Mouse (Mus musculus) spleen, postnatal 36 days (tissue): Measurements from ENCODE around the gene Card10.

Source experiments
- DNase-seq, 2 experiments: peaks; one replicate each; pipeline ENCODE4 v3.0.0; 2022; ENCODE audit warnings: low spot score in 2 of 2, mixed read lengths in 1 of 2

Gene Card10

GRCm38 (mm10) chr15:78834233-78835005 lies 31.6 kb upstream of the Card10 start:
- DNase-seq, result no peak

GRCm38 (mm10) chr15:78833582-78833981 lies 30.7 kb upstream of the Card10 start:
- DNase-seq, result no peak

- peak in 1 of 2 experiments; percentile 37 for DNase-seq
Observed at GRCm38 (mm10) chr15:78832701-78833123, 29.9 kb upstream of the Card10 start.

- DNase-seq, result no peak
Observed at GRCm38 (mm10) chr15:78831720-78832657, 29.1 kb upstream of the Card10 start.

- DNase-seq, result no peak
Observed at GRCm38 (mm10) chr15:78830742-78831719, 28.2 kb upstream of the Card10 start.

GRCm38 (mm10) chr15:78829636-78830035 lies 26.8 kb upstream of the Card10 start:
- no peak for DNase-seq

GRCm38 (mm10) chr15:78828315-78828714 lies 25.5 kb upstream of the Card10 start:
- DNase-seq, result no peak

GRCm38 (mm10) chr15:78826213-78827204 lies 23.7 kb upstream of the Card10 start:
- DNase-seq, result peak; percentile 41 to 50

GRCm38 (mm10) chr15:78816074-78816391 lies 13.2 kb upstream of the Card10 start:
- no peak for DNase-seq

- DNase-seq, result peak; percentile 21 to 34
Observed at GRCm38 (mm10) chr15:78815314-78816073, 12.7 kb upstream of the Card10 start.

GRCm38 (mm10) chr15:78813603-78814002 lies 10.8 kb upstream of the Card10 start:
- DNase-seq, result no peak

GRCm38 (mm10) chr15:78810146-78810545 lies 7.3 kb upstream of the Card10 start:
- DNase-seq, result no peak

- DNase-seq, result no peak
Observed at GRCm38 (mm10) chr15:78809739-78810138, 6.9 kb upstream of the Card10 start.

- no peak for DNase-seq
Observed at GRCm38 (mm10) chr15:78808980-78809379, 6.1 kb upstream of the Card10 start.

GRCm38 (mm10) chr15:78807141-78807540 lies 4.3 kb upstream of the Card10 start:
- no peak for DNase-seq

- no peak for DNase-seq
Observed at GRCm38 (mm10) chr15:78806614-78807013, 3.8 kb upstream of the Card10 start.

- no peak for DNase-seq
Observed at GRCm38 (mm10) chr15:78805351-78805750, 2.5 kb upstream of the Card10 start.

GRCm38 (mm10) chr15:78804326-78804725 lies 1.5 kb upstream of the Card10 start:
- DNase-seq, result no peak

- DNase-seq, result no peak
Observed at GRCm38 (mm10) chr15:78803499-78803900, 658 bp upstream of the Card10 start.
